Mouse (Mus musculus): ENCODE data around the gene Btnl10. TPM values are rescaled to one million over a fixed set of nuclear protein-coding genes. Genes with fewer than 3 reads are reported as not detected.
A peak's percentile ranks its signal among the peaks of the same experiment; 100 is the strongest.
"Not testable (repeated sequence)": the region's sequence is repeated elsewhere in the genome, so short reads cannot be mapped to it uniquely, and the experiment has no call there.

Btnl10 gene
- total RNA-seq, 2 experiments from 2014 or later: not detected

GRCm38 (mm10) chr11:58929641-58930040, 11.9 kb downstream of the Btnl10 start:
- DNase-seq: no peak
- intact Hi-C loops (cut with DNase I): no loop called here

DNA sequence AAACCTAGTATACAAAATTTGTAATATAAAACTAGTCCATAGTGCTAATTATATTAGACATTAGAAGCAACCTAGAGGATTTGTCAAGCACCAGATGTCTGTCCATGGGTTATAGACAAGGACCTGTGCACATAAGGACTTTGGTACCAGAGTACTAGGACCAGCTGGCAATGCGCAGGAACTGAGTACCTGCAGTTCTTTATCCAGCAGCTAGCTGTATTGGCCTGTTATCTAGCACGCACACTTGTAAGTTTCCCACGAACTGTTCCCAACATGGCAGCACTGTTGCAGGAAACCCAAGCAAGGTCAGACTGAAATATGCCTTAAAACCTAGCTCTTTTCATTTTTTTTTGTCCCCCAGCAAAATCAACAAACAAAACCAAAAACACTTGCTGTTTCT, 12.5 kb downstream of the Btnl10 start:
- intact Hi-C loops (cut with DNase I): no loop called here
- no peak for DNase-seq

DNA sequence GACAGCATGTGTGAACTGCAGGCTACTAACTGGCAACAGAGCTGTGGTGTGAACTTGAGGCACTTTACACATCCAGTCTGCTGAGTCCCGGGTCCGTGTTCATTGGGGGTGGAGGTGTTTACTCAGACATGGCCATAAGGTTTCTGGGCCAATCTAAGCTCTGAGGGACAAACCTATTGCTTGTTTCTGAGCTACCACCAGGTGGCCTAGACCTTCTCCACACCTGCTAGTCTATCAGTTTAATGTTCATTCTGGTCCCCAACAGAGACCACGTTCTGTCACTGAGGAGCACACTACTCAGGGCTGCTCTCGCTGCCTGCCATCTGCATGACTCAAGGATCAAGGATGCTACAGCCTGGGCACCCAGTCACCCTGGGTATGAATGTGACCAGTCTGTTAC, 13.9 kb downstream of the Btnl10 start:
- no peak for DNase-seq

DNA sequence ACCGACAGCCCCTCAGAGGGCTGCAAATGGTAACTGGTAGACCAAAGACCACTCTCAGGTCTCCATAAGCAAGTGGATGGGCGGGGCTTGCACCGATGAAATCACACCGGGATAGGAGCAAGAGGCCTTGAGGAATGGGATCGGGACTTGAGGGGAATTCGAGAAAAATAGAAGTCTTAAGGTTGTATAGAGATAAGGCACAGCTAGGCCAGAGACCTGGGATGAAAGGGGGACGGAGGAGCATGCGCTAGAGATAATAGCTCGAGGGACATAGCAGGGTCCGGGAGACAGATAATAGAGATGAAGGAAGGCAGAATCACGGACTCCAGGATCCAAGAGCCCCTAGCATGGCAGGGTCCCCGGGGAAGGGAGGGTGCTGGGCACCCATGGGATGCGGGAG, 20.2 kb downstream of the Btnl10 start:
- DNase-seq: no peak
- intact Hi-C loops (cut with DNase I): no loop called here

More for the DNA sequence above, 13.9 kb downstream of the Btnl10 start:
- intact Hi-C loops (cut with DNase I): no loop called here

GRCm38 (mm10) chr11:58938322-58939087, 20.8 kb downstream of the Btnl10 start, which contains the start of gene Rnf187:
Gene Rnf187, minus strand, starts transcription at chr11:58938916.
- DNase-seq: peak; percentile 87 to 90
- intact Hi-C loops (cut with DNase I): no loop called here

GRCm38 (mm10) chr11:58939088-58939439, 21.4 kb downstream of the Btnl10 start:
- intact Hi-C loops (cut with DNase I): no loop called here
- no peak for DNase-seq

DNA sequence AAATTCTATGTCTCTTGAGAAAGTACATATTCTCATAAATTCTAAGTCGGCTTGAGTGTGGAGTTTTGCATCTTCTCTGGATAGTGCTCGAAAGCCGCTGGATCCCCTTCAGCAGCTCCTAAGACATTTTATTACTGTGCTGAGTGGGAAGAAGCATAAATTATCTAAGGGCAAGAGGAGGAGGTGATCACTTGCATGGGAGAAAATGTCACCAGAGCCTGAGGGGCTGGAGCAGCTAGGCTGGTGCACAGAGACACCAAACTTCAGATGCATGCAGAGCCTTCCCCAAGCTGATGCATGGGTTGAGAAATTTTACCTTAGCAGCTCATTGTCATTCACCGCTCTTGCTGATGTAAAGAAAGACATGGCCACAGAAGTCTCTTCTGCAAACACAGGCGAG, 26.4 kb downstream of the Btnl10 start:
- intact Hi-C loops (cut with DNase I): no loop called here
- DNase-seq: no peak

DNA sequence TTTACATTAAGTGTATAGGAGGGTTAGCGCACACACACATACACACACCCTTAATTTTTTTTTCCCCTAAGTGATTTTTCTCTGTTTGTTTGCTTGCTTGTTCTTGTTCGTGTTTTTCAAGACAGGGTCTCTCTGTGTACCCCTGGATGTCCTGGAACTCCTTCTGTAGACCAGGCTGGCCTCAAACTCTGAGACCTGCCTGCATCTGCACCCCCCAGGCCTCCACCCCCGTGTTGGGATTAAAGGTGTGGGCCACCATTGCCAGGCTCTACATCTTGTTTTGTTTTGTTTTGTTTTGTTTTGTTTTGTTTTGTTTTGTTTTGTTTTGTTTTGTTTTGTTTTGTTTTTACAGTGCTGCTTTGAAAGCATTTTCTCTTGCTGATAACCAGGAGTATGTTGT, 29.6 kb downstream of the Btnl10 start:
- intact Hi-C loops (cut with DNase I): no loop called here
- no peak for DNase-seq

GRCm38 (mm10) chr11:58947798-58948528, 30.3 kb downstream of the Btnl10 start:
- DNase-seq: no peak

GRCm38 (mm10) chr11:58948542-58949479, 31.1 kb downstream of the Btnl10 start, which contains the start of gene Hist3h2ba:
Gene Hist3h2ba, plus strand, starts transcription at chr11:58948920.
- intact Hi-C loops (cut with DNase I): no loop called here
- no peak for DNase-seq

More at GRCm38 (mm10) chr11:58947798-58948528, 30.3 kb downstream of the Btnl10 start:
- intact Hi-C loops (cut with DNase I): no loop called here

DNA sequence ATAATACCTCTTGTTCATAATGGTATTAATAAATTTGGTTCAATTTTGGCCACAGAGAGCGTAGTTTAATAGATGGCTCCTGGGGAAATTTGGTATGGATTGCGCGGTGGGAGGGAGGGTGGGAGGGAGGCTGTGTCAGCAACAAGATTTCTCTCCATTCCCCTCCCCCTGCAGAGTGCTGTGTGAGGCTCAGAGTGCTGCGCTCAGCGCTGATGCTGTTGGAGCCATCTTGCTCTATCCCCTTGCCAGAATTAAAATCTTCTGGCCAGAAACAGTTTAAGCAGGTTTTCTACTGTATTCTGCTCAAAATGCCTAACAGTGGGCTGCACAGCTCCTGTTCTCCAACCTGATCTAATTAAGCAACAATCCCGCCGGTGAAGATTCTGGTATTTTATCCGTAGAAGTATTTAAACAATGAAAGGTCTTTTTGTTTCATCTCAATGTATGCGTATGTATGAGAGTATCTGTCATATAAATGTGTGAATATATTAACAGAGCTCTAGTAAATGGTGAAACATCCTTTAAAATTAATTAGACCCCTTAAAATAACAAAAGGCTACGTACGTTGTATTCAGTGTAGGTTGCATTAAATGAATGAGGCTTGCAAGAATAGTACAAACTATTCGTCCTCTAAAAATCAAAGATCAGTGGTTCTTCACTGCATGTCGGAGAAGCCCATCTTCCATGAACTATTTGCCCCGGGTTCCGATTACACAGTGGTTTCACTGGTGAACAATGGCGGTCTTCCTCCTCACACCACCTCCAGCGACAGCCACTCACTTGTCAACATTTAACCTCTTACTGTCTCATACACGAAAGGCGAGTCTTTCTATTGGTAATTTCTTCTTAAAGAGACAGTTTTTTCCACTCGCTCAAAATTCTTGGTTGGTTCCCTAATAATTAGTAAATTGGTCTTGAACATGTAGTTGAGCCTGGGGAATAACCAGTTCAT, 32.0 kb downstream of the Btnl10 start:
- no peak for DNase-seq
- intact Hi-C loops (cut with DNase I): no loop called here

DNA sequence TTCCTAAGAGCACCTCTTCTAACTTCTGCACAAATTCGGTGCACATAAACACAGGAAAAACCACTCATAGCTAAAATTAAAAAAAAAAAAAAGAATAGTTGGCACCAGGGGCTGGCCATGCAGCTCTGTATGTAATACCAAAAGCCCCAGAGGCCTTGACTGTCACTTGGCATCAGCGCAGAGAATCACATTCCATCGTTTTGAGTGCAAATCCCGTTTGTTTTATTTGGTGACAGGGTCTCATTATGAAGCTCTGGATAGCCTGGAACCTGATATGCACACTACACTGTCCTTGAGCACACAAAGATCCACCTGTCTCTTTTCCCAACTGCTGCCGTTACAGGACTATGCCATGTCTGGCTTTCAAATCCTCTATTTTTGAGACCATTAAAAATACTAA, 33.5 kb downstream of the Btnl10 start:
- DNase-seq: no peak
- intact Hi-C loops (cut with DNase I): no loop called here

- intact Hi-C loops (cut with DNase I): no loop called here
- DNase-seq: no peak
Measured at GRCm38 (mm10) chr11:58953351-58954169, 35.9 kb downstream of the Btnl10 start.

- DNase-seq; intact Hi-C loops (cut with DNase I): not testable (repeated sequence)
Measured at GRCm38 (mm10) chr11:58954170-58954419, 36.4 kb downstream of the Btnl10 start.

- DNase-seq: peak; percentile 76 to 81
- intact Hi-C loops (cut with DNase I): no loop called here
Measured at GRCm38 (mm10) chr11:58954420-58955142, 36.9 kb downstream of the Btnl10 start, which contains the start of the genes Hist3h2a and Trim17. Gene Hist3h2a, plus strand, starts transcription at chr11:58954685. Gene Trim17, plus strand, starts transcription at chr11:58954685.

- no peak for DNase-seq
- intact Hi-C loops (cut with DNase I): no loop called here
Measured at GRCm38 (mm10) chr11:58955143-58955867, 37.6 kb downstream of the Btnl10 start.

GRCm38 (mm10) chr11:58955868-58956257, 38.2 kb downstream of the Btnl10 start:
- DNase-seq: no peak
- intact Hi-C loops (cut with DNase I): no loop called here

Data from gastrocnemius, postnatal 36 days (tissue).